Mouse (Mus musculus): ENCODE data around the gene Foxk2. TPM values are rescaled to one million over a fixed set of nuclear protein-coding genes. Genes with fewer than 3 reads are reported as not detected.
A peak's percentile ranks its signal among the peaks of the same experiment; 100 is the strongest.

Gene Foxk2
- polyA plus RNA-seq, 1 experiment = 48.3 TPM

DNA sequence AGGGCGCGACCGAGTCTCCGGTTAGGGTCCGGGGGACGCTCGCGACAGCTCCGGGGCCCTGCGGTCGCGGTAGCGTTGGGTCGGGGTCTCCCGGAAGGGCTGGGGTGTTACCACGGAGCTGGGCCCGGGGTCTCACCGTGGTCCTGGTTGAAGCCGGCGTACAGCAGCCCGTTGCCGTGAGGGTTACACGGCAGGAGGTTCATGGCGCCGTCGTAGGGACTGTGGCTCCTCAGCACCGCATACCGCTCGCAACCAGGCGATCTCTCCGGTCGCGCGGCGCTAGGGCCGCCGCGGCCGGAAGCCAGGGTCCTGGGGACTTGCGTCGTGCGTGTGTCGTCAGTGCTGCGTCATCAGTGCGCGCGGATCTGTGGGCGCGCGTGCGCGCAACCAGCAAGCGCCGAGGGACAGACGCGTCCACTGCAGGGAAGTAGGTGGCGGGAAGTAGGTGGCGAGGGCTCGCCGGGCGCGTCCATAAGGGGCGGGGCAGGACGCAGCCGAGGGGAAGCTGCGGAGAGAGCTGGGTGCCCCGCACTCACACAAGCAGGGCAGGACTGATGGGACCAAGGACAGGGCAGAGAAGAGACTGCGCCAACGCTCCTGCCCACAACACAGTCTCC lies 94.4 kb downstream of the Foxk2 start, which contains the start of gene Wdr45b:
Wdr45b (minus strand) TSS at position 355 of the 617 bp plus-strand sequence.
- peak; percentile 94 to 99 for DNase-seq (ENCODE audit: extremely low spot score in 1 of 2, low spot score in 1 of 2)

Other genes starting within 250 kb of the Foxk2 start
- gene Cd7, start 220.6 kb upstream of the Foxk2 start, polyA plus RNA-seq (2012; rRNA removed) = 1.5 and 1.8 TPM in 2 replicates
- gene Sectm1b, start 196.4 kb upstream of the Foxk2 start, polyA plus RNA-seq (2012; rRNA removed) = not detected in 2 replicates
- gene Sectm1a, start 178.8 kb upstream of the Foxk2 start, polyA plus RNA-seq (2012; rRNA removed) = 0.08 TPM in 1 of 2 replicates, not detected in the other
- not detected in 2 replicates for gene Tex19.2, start 141.3 kb upstream of the Foxk2 start, polyA plus RNA-seq (2012; rRNA removed)
- 0.04 and 0.13 TPM in 2 replicates for gene Tex19.1, start 113.8 kb upstream of the Foxk2 start, polyA plus RNA-seq (2012; rRNA removed)
- 0.10 and 0.11 TPM in 2 replicates for gene Uts2r, start 99.7 kb upstream of the Foxk2 start, polyA plus RNA-seq (2012; rRNA removed)
- 67.3 and 70.2 TPM in 2 replicates for gene Hexdc, start 55.6 kb upstream of the Foxk2 start, polyA plus RNA-seq (2012; rRNA removed)
- 7.6 and 8.9 TPM in 2 replicates for gene Ogfod3, start 55.3 kb upstream of the Foxk2 start, polyA plus RNA-seq (2012; rRNA removed)
- gene Cybc1, start 30.7 kb upstream of the Foxk2 start, polyA plus RNA-seq (2012; rRNA removed) = 23.8 and 26.3 TPM in 2 replicates
- 39.7 and 40.6 TPM in 2 replicates for gene Narf, start 22.7 kb upstream of the Foxk2 start, polyA plus RNA-seq (2012; rRNA removed)
- 72.8 and 74.8 TPM in 2 replicates for gene Wdr45b, start 94.5 kb downstream of the Foxk2 start, polyA plus RNA-seq (2012; rRNA removed)
- gene Rab40b, start 128.3 kb downstream of the Foxk2 start, polyA plus RNA-seq (2012; rRNA removed) = 50.7 and 51.4 TPM in 2 replicates
- gene Fn3krp, start 161.4 kb downstream of the Foxk2 start, polyA plus RNA-seq (2012; rRNA removed) = 33.7 TPM in 2 replicates
- 42.5 and 44.7 TPM in 2 replicates for gene Fn3k, start 174.9 kb downstream of the Foxk2 start, polyA plus RNA-seq (2012; rRNA removed)
- 53.0 and 59.9 TPM in 2 replicates for gene Tbcd, start 192.0 kb downstream of the Foxk2 start, polyA plus RNA-seq (2012; rRNA removed)